In the genomic region with DNA sequence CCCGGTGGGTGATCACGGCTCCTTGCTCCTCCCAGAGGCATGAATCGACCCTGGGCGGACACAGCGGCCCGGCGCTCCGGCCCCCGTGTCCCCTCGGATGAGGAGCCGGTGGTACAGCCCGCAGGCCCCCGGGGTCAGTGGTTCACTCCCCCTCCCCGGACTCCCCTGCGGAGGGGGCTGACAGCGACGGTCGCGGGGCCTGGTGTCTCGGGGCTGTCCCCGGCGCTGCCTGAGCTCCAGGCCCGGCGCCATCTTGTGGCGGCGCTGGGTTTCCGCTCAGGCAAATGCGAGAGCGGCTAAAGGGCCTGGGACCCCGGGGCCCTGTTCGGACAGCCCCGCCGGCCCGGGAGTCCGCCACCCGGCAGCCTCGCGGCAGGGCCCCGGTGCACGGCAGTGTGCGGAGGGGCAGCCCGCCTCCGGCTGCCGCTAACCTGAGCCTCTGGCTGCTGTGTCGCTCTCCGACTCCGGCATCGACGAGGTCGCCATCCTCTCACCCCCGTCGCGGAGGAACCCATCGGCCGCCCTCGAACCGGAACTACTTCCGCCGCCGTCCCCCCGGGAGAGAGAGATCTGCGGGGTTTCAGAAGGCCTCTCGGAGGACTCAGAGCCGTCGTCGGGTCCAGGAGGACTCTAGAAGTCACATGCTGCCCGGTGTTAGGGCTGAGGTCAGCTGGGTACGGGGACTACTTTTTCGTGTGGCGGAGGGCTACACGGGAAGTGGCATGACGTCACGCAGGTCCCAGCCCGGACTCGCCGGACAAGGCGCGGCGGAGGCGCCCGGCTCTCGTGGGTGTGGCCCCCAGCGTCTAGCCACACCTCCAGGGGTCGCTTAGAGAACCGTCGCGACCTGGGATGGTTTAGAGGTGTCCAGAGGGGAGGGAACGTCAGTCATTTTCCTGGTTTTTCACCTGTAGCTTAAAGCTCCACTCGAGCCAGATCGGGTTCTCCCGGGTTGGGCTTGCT, we compare ENCODE assay signal across 8 mouse cellular contexts. TPM values are rescaled to one million over a fixed set of nuclear protein-coding genes. Genes with fewer than 3 reads are reported as not detected.
DNase-seq lines count a peak whose midpoint lies in the region; ATAC-seq lines count a peak whose summit lies in the region.

Zfp335 (minus strand) TSS at position 672 of the 963 bp plus-strand sequence.

- peak; percentile 55 for ATAC-seq in inflammation-experienced regulatory T-cells, adult 6 months
- peak; percentile 74 for ATAC-seq in megakaryocyte-erythroid progenitor cell, adult 5-6 weeks (replicated peaks; ENCODE audit: low FRiP score, low TSS enrichment, poor library complexity, severe bottlenecking)

- peak; percentile 94 for DNase-seq in adipocyte (ENCODE audit: low spot score)
- peak; percentile 93 for DNase-seq in embryo, embryonic 10 days (ENCODE audit: low spot score)
- DNase-seq in gastrocnemius, postnatal 14 days: peak; percentile 96
- DNase-seq in left cerebral cortex, postnatal 10 days (ENCODE audit: extremely low spot score in 1 of 2, low spot score in 2 of 2): peak; percentile 89 to 97
- peak; percentile 93 for DNase-seq in right cerebral cortex, postnatal 25 days
- peak; percentile 93 to 94 for DNase-seq in urinary bladder, postnatal 4 days (ENCODE audit: low spot score in 2 of 2)

- intact Hi-C loops in gastrocnemius, postnatal 14 days (cut with DNase I; ENCODE audit: low total_unique reads): no loop called here
- intact Hi-C loops in left cerebral cortex, postnatal 10 days (cut with DNase I): no loop called here

RNA-seq across cellular contexts. Expression of gene Zfp335, which starts in this region (rescaled TPM):
- 1 to 10 TPM; 8.4 TPM for total RNA-seq in gastrocnemius, postnatal 14 days (2021)
- 1 to 10 TPM; 6.2 to 7.4 (median 6.8) TPM for polyA plus RNA-seq in inflammation-experienced regulatory T-cells, adult 6 months (2017; shearing (Covaris generic))
- total RNA-seq in left cerebral cortex, postnatal 10 days (2021): 10 to 100 TPM; 22.7 to 24.4 TPM
- 23.5 and 27.2 TPM in 2 replicates for total RNA-seq in megakaryocyte-erythroid progenitor cell, adult 5-6 weeks (2014; fragmentation: Nextera tagmentation)
- total RNA-seq in megakaryocyte-erythroid progenitor cell, adult 5-6 weeks (2017): 5.8 and 8.6 TPM in 2 replicates

Comparison
In these comparisons a context has a peak if more than half of its experiments do, and no peak if none do; other contexts are left out.
1. Peak in every context shown above with its lines: DNase-seq and ATAC-seq.